Mouse (Mus musculus) MEL (cell line): ENCODE measurements around the gene C2cd4a. TPM values are rescaled to one million over a fixed set of nuclear protein-coding genes. Genes with fewer than 3 reads are reported as not detected.

Experiments
- DNase-seq: peaks from one replicate; pipeline ENCODE4 v3.0.0; 2011; ENCODE audit warnings: low read depth, low spot score
- H3K27ac ChIP-seq: 2 replicates; pipeline ENCODE4 v1.5.1; 2012; ENCODE audit warnings: low read depth, mild to moderate bottlenecking, control low read depth, low read length, moderate library complexity; ENCODE audit not compliant: control insufficient read depth
- H3K27me3 ChIP-seq, 2 experiments: fragments of 150-350 bp in 1 of 2; sonication (generic) in 1 of 2; 2 replicates each; pipeline ENCODE4 v1.6.1; 2012; ENCODE audit warnings: low read length in 2 of 2, mild to moderate bottlenecking in 2 of 2, improper control_type of control experiment in 1 of 2, moderate library complexity in 1 of 2; ENCODE audit not compliant: insufficient read depth in 2 of 2, control insufficient read depth in 1 of 2
- H3K36me3 ChIP-seq, 2 experiments: 2 replicates each; pipeline ENCODE4 v1.6.1; 2012 to 2014; ENCODE audit warnings: low read length in 2 of 2, improper control_type of control experiment in 1 of 2, inconsistent platforms in 1 of 2, mild to moderate bottlenecking in 1 of 2; ENCODE audit not compliant: insufficient read depth in 2 of 2, control insufficient read depth in 1 of 2
- H3K4me1 ChIP-seq, 2 experiments: fragments of 150-350 bp in 1 of 2; sonication (generic) in 1 of 2; 2 replicates each; pipeline ENCODE4 v1.6.1; 2012; ENCODE audit warnings: low read length in 2 of 2, improper control_type of control experiment in 1 of 2, mild to moderate bottlenecking in 1 of 2; ENCODE audit not compliant: insufficient read depth in 2 of 2, control insufficient read depth in 1 of 2
- H3K4me3 ChIP-seq, 2 experiments: fragments of 150-350 bp in 1 of 2; sonication (generic) in 1 of 2; 2 replicates each; pipeline ENCODE4 v1.5.1; 2012; ENCODE audit warnings: low read depth in 2 of 2, low read length in 2 of 2, mild to moderate bottlenecking in 2 of 2, moderate library complexity in 2 of 2, control low read depth in 1 of 2, improper control_type of control experiment in 1 of 2; ENCODE audit not compliant: control insufficient read depth in 1 of 2, insufficient read depth in 1 of 2
- H3K79me2 ChIP-seq: 2 replicates; pipeline ENCODE4 v1.6.1; 2012; ENCODE audit warnings: mild to moderate bottlenecking, low read length, moderate library complexity; ENCODE audit not compliant: control insufficient read depth, poor library complexity, insufficient read depth
- H3K9ac ChIP-seq: 2 replicates; pipeline ENCODE4 v1.6.1; 2012; ENCODE audit warnings: low read depth, mild to moderate bottlenecking, control low read depth, low read length, moderate library complexity; ENCODE audit not compliant: control insufficient read depth, poor library complexity, severe bottlenecking
- H3K9me3 ChIP-seq: fragments of 150-350 bp; sonication (generic); replicated peaks from 2 replicates; pipeline ENCODE4 v1.6.1; 2012; ENCODE audit warnings: mild to moderate bottlenecking, low read length, improper control_type of control experiment, moderate library complexity; ENCODE audit not compliant: insufficient read depth
- CHD2 ChIP-seq: IDR thresholded peaks from 2 replicates; pipeline ENCODE4 v1.6.1; 2011; ENCODE audit warnings: low read length, improper control_type of control experiment
- CTCF ChIP-seq, 3 experiments: IDR thresholded peaks in 2 of 3; conservative IDR thresholded peaks in 1 of 3; 2 replicates each; pipeline ENCODE4 v1.5.1; 2011 to 2012; ENCODE audit warnings: low read length in 3 of 3, low read depth in 2 of 3, mild to moderate bottlenecking in 2 of 3, improper control_type of control experiment in 1 of 3, inconsistent platforms in 1 of 3, mixed read lengths in 1 of 3, moderate library complexity in 1 of 3; ENCODE audit not compliant: control insufficient read depth in 1 of 3, insufficient read depth in 1 of 3, poor library complexity in 1 of 3, severe bottlenecking in 1 of 3
- ELF1 ChIP-seq: IDR thresholded peaks from 2 replicates; pipeline ENCODE4 v1.6.1; 2014; ENCODE audit warnings: low read depth, mild to moderate bottlenecking, inconsistent platforms, low read length, improper control_type of control experiment, moderate library complexity
- ETS1 ChIP-seq: IDR thresholded peaks from 2 replicates; pipeline ENCODE4 v1.6.1; 2012; ENCODE audit warnings: low read depth, mild to moderate bottlenecking, inconsistent platforms, low read length, improper control_type of control experiment, moderate library complexity
- GATA1 ChIP-seq: IDR thresholded peaks from 2 replicates; pipeline ENCODE4 v1.6.1; 2011; ENCODE audit warnings: low read depth, low read length, improper control_type of control experiment
- HCFC1 ChIP-seq: IDR thresholded peaks from 2 replicates; pipeline ENCODE4 v1.6.1; 2012; ENCODE audit warnings: low read depth, mild to moderate bottlenecking, inconsistent platforms, low read length, improper control_type of control experiment, moderate library complexity
- JUND ChIP-seq: IDR thresholded peaks from 2 replicates; pipeline ENCODE4 v1.6.1; 2011; ENCODE audit warnings: low read depth, mild to moderate bottlenecking, improper control_type of control experiment, low read length
- MAFK ChIP-seq: IDR thresholded peaks from 2 replicates; pipeline ENCODE4 v1.6.1; 2011; ENCODE audit warnings: low read depth, mild to moderate bottlenecking, low read length, improper control_type of control experiment, borderline replicate concordance
- MAX ChIP-seq: IDR thresholded peaks from 2 replicates; pipeline ENCODE4 v1.6.1; 2011; ENCODE audit warnings: low read length, improper control_type of control experiment
- MXI1 ChIP-seq: IDR thresholded peaks from 2 replicates; pipeline ENCODE4 v1.6.1; 2011; ENCODE audit warnings: mild to moderate bottlenecking, low read depth, low read length, improper control_type of control experiment
- MYB ChIP-seq: IDR thresholded peaks from 2 replicates; pipeline ENCODE4 v1.6.1; 2011; ENCODE audit warnings: mild to moderate bottlenecking, low read depth, low read length, improper control_type of control experiment
- MYC ChIP-seq: IDR thresholded peaks from 2 replicates; pipeline ENCODE4 v1.6.1; 2011; ENCODE audit warnings: low read depth, mild to moderate bottlenecking, low read length, improper control_type of control experiment, moderate library complexity
- NRF1 ChIP-seq: IDR thresholded peaks from 2 replicates; pipeline ENCODE4 v1.6.1; 2014; ENCODE audit warnings: low read depth, mild to moderate bottlenecking, inconsistent platforms, low read length, improper control_type of control experiment, moderate library complexity; ENCODE audit not compliant: poor library complexity, insufficient read depth, severe bottlenecking
- POLR2A ChIP-seq, 2 experiments: IDR thresholded peaks; 2 replicates each; pipeline ENCODE4 v1.6.1; 2011 to 2012; ENCODE audit warnings: low read length in 2 of 2, mild to moderate bottlenecking in 2 of 2, control low read depth in 1 of 2, improper control_type of control experiment in 1 of 2, low read depth in 1 of 2, moderate library complexity in 1 of 2; ENCODE audit not compliant: control insufficient read depth in 1 of 2, insufficient read depth in 1 of 2, poor library complexity in 1 of 2
- POLR2AphosphoS5 ChIP-seq: IDR thresholded peaks from 2 replicates; pipeline ENCODE4 v1.6.1; 2012; ENCODE audit warnings: low read depth, borderline replicate concordance, mild to moderate bottlenecking, inconsistent platforms, low read length, moderate library complexity, mixed read lengths
- SIN3A ChIP-seq: IDR thresholded peaks from 2 replicates; pipeline ENCODE4 v1.6.1; 2012; ENCODE audit warnings: low read length, improper control_type of control experiment, inconsistent platforms
- SMC3 ChIP-seq: IDR thresholded peaks from 2 replicates; pipeline ENCODE4 v1.6.1; 2011; ENCODE audit warnings: low read depth, low read length, improper control_type of control experiment
- TCF12 ChIP-seq: IDR thresholded peaks from 2 replicates; pipeline ENCODE4 v1.6.1; 2014; ENCODE audit warnings: low read depth, mild to moderate bottlenecking, inconsistent platforms, low read length, improper control_type of control experiment, moderate library complexity
- USF1 ChIP-seq: IDR thresholded peaks from 2 replicates; pipeline ENCODE4 v1.6.1; 2014; ENCODE audit warnings: low read depth, mild to moderate bottlenecking, inconsistent platforms, low read length, improper control_type of control experiment, moderate library complexity
- USF2 ChIP-seq, 2 experiments: IDR thresholded peaks; 2 replicates each; pipeline ENCODE4 v1.6.1; 2011 to 2012; ENCODE audit warnings: improper control_type of control experiment in 2 of 2, low read length in 2 of 2, borderline replicate concordance in 1 of 2, inconsistent platforms in 1 of 2, low read depth in 1 of 2, mild to moderate bottlenecking in 1 of 2; ENCODE audit not compliant: insufficient read depth in 1 of 2
- ZC3H11A ChIP-seq: IDR thresholded peaks from 2 replicates; pipeline ENCODE4 v1.6.1; 2012; ENCODE audit warnings: low read depth, mild to moderate bottlenecking, inconsistent platforms, low read length, improper control_type of control experiment
- ZNF384 ChIP-seq: IDR thresholded peaks from 2 replicates; pipeline ENCODE4 v1.6.1; 2012; ENCODE audit warnings: low read depth, mild to moderate bottlenecking, inconsistent platforms, low read length, improper control_type of control experiment
- polyA plus RNA-seq, 2 experiments: library from polyadenylated mRNA; stranded (reverse) in 1 of 2; unstranded in 1 of 2; fragments of >175 nt in 1 of 2; fragments of >200 nt in 1 of 2; gene quantifications; 2 replicates each; pipeline versions ENCODE4 v1.2.1 to v1.2.4; 2012; ENCODE audit warnings: low replicate concordance in 2 of 2, low read depth in 1 of 2; ENCODE audit not compliant: insufficient read length in 2 of 2, insufficient read depth in 1 of 2, missing spikeins in 1 of 2
- total RNA-seq: library from RNA; depleted of rRNA; stranded (reverse); fragments of 300-350 nt; gene quantifications from 2 replicates; pipeline ENCODE4 v1.2.3, GENCODE M21; 2012

The C2cd4a gene
- total and polyA plus RNA-seq, 3 experiments: not detected

- no peak overlapping the region for H3K27ac ChIP-seq
- no peak overlapping the region for H3K9ac ChIP-seq
- H3K9me3 ChIP-seq: no peaks in the 10 kb centered on the region
- H3K4me1 ChIP-seq: peaks cover 13 to 20% of the 10 kb centered on the region in 2 experiments
- no peak for TF ChIP-seq USF1
- no peak for TF ChIP-seq POLR2A (IDR thresholded peaks at IDR 0.05; ENCODE audit: control insufficient read depth in 1 of 2, insufficient read depth in 1 of 2, low read depth in 1 of 2, low read length in 2 of 2, poor library complexity in 1 of 2)
- TF ChIP-seq JUND: no peak
- TF ChIP-seq ELF1: no peak
- TF ChIP-seq MXI1: no peak
- no peak for TF ChIP-seq NRF1
- TF ChIP-seq CHD2: no peak
- TF ChIP-seq CTCF (IDR thresholded peaks at IDR 0.05 in 2 of 3, conservative IDR thresholded peaks at IDR 0.05 in 1 of 3; ENCODE audit: control insufficient read depth in 1 of 3, insufficient read depth in 1 of 3, low read depth in 2 of 3, low read length in 3 of 3, poor library complexity in 1 of 3, severe bottlenecking in 1 of 3): no peak
- TF ChIP-seq TCF12: no peak
- TF ChIP-seq SMC3: no peak
- no peak for TF ChIP-seq MAFK
- no peak for TF ChIP-seq MYC
- no peak for TF ChIP-seq GATA1
- no peak for TF ChIP-seq POLR2AphosphoS5
- TF ChIP-seq MAX: no peak
- no peak for TF ChIP-seq ETS1
- TF ChIP-seq SIN3A: no peak
- TF ChIP-seq HCFC1: no peak
- no peaks in the 10 kb centered on the region for H3K27me3 ChIP-seq
- H3K79me2 ChIP-seq: no peaks in the 10 kb centered on the region; the same call in 1 of the 2 replicates
- peaks cover 0 to 33% of the 10 kb centered on the region in 2 experiments; a peak in 3 of 4 replicates for H3K36me3 ChIP-seq
- no peak overlapping the region for H3K4me3 ChIP-seq
- DNase-seq: no peak
Measured at GRCm38 (mm10) chr9:67865411-67865810, 33.3 kb upstream of the C2cd4a start.

GRCm38 (mm10) chr9:67864011-67864410, 31.9 kb upstream of the C2cd4a start:
- Histone ChIP-seq H3K79me2 (no peaks in the 10 kb centered on the region; the same call in 1 of the 2 replicates), H3K4me3 (no peak overlapping the region), H3K9ac (no peak overlapping the region), H3K36me3 (peaks cover 0 to 30% of the 10 kb centered on the region in 2 experiments; a peak in 3 of 4 replicates), H3K4me1 (peaks cover 16 to 17% of the 10 kb centered on the region in 2 experiments), H3K27ac (no peak overlapping the region), H3K27me3 (no peaks in the 10 kb centered on the region), H3K9me3 (no peaks in the 10 kb centered on the region)
- TF ChIP-seq ZNF384 (no peak), CTCF (IDR thresholded peaks at IDR 0.05 in 2 of 3, conservative IDR thresholded peaks at IDR 0.05 in 1 of 3; ENCODE audit: control insufficient read depth in 1 of 3, insufficient read depth in 1 of 3, low read depth in 2 of 3, low read length in 3 of 3, poor library complexity in 1 of 3, severe bottlenecking in 1 of 3) (no peak), ELF1 (no peak), MYB (no peak), SMC3 (no peak), ZC3H11A (no peak), NRF1 (no peak), USF2 (IDR thresholded peaks at IDR 0.05; ENCODE audit: borderline replicate concordance in 1 of 2, insufficient read depth in 1 of 2, low read depth in 1 of 2, low read length in 2 of 2) (no peak), TCF12 (no peak), USF1 (no peak)
- DNase-seq: no peak
